Mouse (Mus musculus) regulatory T cell (primary cell): ENCODE measurements around the gene Clns1a.

Source experiments
- in situ Hi-C: fragments of 300-600 bp; cut with MboI, MseI; formaldehyde crosslinking; loops from one replicate; pipeline ENCODE4 v1.15.1; 2025; ENCODE audit warnings: high pct_unique_total_duplicates

The Clns1a gene

GRCm38 (mm10) chr7:97726778-97727177 is 30.3 kb downstream of the Clns1a start:
- in situ Hi-C loops, result no loop called here

GRCm38 (mm10) chr7:97728666-97729614 is 32.5 kb downstream of the Clns1a start:
- in situ Hi-C loops, result no loop called here

DNA sequence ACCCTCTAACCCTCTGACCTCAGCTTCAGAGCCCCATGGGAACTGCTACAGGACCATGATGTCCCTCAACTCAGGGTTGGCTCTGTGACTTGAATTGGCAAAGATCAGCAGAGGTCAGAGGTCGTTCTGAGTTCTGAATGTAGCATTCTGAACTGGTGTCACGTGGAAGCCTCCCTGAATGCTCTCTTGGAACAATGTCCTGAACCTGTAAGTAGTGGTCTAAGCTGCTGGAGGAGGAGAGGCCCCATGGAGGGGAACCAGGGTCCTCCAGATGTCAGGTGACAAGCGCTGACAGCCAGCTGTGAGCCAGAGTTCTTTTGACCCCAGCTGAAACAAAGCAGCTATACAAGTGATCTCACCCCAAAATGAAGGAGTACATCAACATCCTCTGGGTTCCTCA is 34.0 kb downstream of the Clns1a start:
- in situ Hi-C loops, result no loop called here

- in situ Hi-C loops, result no loop called here
Observed at GRCm38 (mm10) chr7:97733606-97734005, 37.2 kb downstream of the Clns1a start.

GRCm38 (mm10) chr7:97735021-97735420 is 38.6 kb downstream of the Clns1a start:
- in situ Hi-C loops, result no loop called here

DNA sequence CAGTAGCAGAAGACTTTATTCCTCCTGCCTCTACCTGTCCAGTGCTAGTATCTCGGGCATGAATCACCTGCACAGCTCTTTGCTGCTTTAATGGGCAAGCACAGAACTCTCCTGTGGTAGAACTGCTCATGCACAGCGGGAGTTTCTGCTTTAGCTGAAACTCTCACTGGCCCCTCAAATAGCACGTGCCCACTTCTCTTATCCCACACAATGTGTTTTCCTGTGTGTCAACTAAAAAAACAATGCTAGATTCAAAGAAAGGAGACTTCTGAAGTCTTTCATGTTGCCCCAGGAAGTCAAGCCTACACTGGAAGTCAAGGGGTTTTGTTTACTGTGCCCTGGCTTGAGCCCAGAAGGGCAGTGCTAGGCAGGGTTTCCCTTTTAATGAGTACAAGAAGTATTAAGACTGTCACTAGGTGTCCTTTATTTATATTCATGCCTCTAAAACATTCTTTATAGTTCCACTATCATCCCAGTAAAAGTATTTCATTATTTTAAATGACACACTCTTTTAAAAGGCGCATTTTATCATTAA is 39.5 kb downstream of the Clns1a start:
- in situ Hi-C loops, result no loop called here

DNA sequence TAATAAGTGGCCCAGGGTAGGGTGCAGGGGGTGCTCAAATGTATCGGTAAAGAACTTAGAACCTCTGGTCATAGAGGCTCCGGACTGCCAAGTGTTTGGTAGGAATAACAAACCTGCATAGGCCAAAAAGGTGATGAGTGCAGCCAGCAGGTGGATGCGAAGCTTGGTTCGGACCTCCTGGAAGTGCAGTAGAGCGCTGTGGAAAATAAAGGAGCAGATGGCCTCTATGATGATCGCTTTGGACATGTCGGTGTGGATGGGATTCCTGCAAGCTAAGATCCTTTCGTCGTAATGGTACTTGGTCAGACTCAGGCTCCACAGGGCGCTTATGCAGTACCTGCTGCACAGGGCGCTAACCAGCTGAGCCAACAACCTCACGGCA is 40.8 kb downstream of the Clns1a start:
- in situ Hi-C loops, result no loop called here

DNA sequence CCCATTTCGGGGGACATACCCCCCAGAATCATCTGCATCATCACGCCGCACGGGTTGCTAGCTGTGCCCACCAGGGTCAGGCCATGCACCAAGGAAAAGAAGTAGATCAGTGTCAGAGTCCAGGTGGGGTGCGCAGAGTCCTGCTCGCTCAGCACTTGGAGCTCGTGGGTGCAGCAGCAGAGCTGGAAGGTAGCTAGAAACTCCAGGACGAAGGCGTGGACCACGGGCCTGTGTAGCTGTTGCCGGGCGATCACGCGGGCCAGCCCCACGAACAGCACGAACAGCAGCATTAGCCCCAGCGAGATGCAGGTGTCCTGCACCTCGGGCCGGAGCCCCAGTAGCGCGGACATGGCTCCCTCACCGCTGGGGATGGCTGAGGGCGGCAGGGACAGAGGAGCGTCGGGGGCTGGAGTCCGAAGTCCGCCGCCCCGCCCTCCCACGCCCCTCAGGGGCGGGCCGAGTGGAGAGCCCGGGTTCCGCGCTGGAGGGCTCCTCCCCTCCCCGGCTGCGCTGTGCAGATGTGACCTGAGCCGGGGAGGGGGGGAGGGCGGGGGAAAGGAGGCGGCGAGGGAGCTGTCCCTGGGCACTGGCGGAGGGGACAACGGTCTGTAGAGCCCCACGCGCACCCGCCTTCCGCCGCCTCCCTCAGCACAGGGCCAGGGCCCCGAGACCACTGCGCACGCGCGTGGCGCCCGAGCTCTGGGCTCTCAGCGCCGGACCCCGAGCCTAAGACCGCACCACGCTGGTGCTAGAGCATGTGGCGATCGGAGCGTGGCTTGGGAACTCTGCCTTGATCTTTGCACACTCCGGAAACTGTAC is 41.4 kb downstream of the Clns1a start, which contains the start of gene Aqp11:
Gene Aqp11, minus strand, starts transcription at position 652 of the 819 bp plus-strand sequence.
- in situ Hi-C loops, result no loop called here

GRCm38 (mm10) chr7:97740948-97741347 is 44.5 kb downstream of the Clns1a start:
- in situ Hi-C loops, result no loop called here

- in situ Hi-C loops, result no loop called here
Observed at GRCm38 (mm10) chr7:97741756-97742291, 45.4 kb downstream of the Clns1a start.

DNA sequence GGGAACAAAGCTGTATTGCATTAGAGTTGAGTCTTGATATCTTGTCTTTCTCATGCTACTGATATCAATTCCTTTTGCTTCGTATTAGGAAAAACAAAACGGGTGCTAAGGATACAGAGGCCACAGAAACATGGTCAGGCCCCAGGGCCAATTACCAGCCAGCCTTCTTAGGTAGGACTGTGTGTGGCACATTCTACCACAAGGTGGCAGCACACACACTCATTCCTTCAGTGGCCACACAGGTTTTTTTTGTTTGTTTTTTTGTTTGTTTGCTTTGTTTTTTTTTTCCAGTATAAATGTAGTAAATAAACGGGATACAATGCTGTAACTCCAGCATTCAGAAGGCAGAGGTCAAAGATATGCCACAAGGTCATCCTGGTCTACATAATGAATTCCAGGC is 48.9 kb downstream of the Clns1a start:
- in situ Hi-C loops, result loop anchor here (5.0 kb wide), 3 partner anchors 102 to 377 kb away; no protein-coding TSS in a partner anchor

DNA sequence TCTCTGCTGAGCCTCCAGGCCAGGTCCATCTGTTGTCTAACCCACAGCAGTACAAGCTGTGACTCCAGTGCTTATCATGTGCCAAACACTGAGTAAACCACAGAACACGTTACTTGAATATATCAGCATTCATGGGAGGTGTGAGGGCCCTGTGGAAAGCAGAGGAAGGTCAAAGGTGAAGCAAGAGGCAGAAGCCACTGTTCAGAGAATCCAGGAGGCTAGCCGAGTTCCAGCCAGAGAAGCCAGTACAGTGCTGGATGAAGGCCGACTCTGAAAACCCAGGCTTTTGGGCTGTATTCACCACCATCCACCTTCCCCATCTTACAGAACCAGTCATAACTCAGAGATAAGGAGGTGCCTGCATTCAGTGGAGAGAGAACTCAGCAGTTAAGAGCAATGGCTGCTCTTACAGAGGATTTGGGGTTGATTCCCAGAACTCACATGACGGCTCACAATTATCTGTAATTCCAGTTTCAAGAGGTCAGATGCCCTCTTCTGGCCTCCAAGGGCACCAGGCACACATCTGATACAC is 50.8 kb downstream of the Clns1a start:
- in situ Hi-C loops, result loop anchor here (5.0 kb wide), 3 partner anchors 100 to 375 kb away; no protein-coding TSS in a partner anchor

GRCm38 (mm10) chr7:97747787-97748497 is 51.5 kb downstream of the Clns1a start:
- in situ Hi-C loops, result loop anchor here (5.0 kb wide), 3 partner anchors 99 to 374 kb away; no protein-coding TSS in a partner anchor

DNA sequence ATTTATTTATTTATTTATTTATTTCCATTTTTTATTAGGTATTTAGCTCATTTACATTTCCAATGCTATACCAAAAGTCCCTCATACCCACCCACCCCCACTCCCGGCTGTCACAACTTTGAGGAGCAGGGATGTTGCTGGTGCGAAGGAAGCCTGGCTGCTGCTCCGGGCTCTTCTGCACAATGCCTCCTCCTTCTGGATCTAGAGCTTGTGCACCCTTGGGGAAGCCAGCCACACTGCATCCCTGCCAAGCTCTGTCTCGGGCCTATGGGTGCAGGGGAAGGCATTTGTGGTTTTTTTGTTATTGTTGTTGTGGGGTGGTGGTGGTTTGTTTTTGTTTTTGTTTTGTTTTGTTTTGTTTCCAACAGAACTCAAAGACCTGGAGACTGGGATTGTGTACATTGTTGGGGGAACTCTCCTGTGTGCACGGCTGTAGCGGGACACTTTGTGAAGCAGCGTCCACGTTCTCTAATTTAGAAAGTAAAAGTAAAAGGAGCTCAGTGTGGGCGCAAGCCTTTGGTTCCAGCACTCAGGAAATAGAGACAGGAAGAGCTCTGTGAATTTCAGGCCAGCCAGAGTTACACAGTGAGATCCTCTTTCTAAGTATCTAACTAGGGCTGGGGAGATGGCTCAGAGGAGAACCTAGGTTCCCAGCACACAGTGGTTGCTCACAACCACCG is 52.2 kb downstream of the Clns1a start:
- in situ Hi-C loops, result loop anchor here (5.0 kb wide), 3 partner anchors 99 to 374 kb away; no protein-coding TSS in a partner anchor

GRCm38 (mm10) chr7:97749207-97750190 is 53.1 kb downstream of the Clns1a start:
- in situ Hi-C loops, result loop anchor here (5.0 kb wide), 4 partner anchors 38 to 373 kb away; partner anchors contain the start of gene Pak1

DNA sequence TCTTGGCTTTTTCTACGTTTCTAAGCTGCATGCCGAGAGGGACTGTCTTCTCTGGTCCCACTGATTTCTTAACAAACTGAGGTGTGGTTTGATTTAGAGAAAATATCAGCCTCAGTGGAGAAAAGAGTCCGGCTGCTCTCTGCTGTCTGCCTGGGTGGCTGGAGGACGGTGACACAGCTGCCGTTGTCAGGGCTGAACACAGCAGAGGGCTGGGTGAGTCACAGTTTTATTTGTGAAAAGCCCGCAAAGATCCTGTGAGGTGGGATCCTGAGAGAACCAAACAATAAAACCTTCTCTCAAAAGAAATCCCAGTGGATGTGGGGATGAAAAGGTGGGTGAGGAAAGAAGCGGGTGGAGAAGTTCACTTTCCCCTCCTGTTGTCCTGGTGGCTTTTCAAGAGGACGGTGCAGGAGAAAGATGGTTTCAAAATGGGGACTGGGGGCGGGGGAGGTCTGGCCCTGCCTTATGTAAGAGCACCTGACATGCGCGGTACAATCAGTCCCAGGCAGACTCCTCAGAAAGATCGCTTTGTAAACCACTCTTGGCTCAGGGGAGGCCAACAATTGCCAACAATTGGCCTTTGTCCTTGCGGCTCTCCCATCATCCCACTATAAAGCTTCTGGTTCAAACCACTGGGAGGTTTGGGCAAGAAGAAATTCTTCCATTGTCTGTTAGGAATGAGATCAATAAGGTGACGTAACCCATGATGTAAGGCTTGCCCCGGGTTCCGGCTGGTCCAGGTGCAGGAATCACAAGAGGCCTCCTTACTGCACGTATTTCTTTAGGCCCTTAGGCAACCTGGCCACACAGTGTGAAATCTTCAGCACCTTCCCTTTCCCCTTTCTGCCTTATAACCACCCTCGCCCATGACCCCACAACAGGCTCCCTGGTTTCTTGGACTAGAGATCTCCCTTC is 60.8 kb downstream of the Clns1a start:
- in situ Hi-C loops, result no loop called here

DNA sequence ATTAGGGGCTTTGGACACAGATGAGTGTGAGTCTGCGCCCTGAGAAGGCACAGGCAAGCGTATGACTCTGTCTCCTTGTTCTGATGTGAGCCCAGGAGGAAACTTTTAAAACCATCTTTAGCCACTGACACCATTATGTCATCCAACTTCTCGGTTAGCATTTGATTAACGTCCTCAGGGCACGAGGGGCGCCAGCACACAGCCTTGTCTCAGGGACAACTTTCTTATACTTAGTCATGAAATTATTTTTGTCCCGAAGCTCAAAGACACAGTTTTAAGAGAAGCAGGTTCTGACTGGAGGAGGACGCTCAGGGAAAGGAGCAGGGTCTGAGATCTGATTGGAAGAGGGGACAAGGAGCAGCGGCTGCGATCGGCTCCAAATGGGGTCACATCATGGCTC is 68.2 kb downstream of the Clns1a start:
- in situ Hi-C loops, result no loop called here
